Comparison of ENCODE assay signal across 16 mouse cellular contexts in genomic region chr2:164522280-164522679, GRCm38 (mm10). TPM values are rescaled to one million over a fixed set of nuclear protein-coding genes. Genes with fewer than 3 reads are reported as not detected.
DNase-seq lines count a peak whose midpoint lies in the region; ATAC-seq and TF ChIP-seq lines count a peak whose summit lies in the region.
"Had no signal": no experiment of that assay in that cellular context is flagged by ENCODE, and none has a peak within 500 bp of the region (broad histone marks: within the 10 kb centered on the region; RNA-seq: fewer than 3 reads in every experiment).

No protein-coding gene starts in this region.

- in situ Hi-C loops in CH12.LX (cut with MboI; ENCODE audit: low pct_ligation_motif_present, low pct_unique_long_range_greater_than_20kb, low sequenced_read_pairs), result no loop called here

- no peaks in the 10 kb centered on the region for H3K4me1 ChIP-seq in lung, adult 2 months (ENCODE audit: control insufficient read depth, insufficient read depth, low read length)
- peaks cover 2 to 25% of the 10 kb centered on the region in 2 experiments for H3K4me1 ChIP-seq in CH12.LX (ENCODE audit: control insufficient read depth in 1 of 2, insufficient read depth in 2 of 2)
- peaks cover 19% of the 10 kb centered on the region for H3K4me1 ChIP-seq in embryonic facial prominence, embryonic 15.5 days
- H3K4me1 ChIP-seq in small intestine, adult 2 months (ENCODE audit: control insufficient read depth, insufficient read depth, insufficient read length, low read length), result peaks cover 8% of the 10 kb centered on the region; the same call in 1 of the 2 replicates

- 19% methylated on average over 8 of the region's 8 CpGs for WGBS in lung, adult 2 months
- 7% methylated on average over 8 of the region's 8 CpGs for WGBS in embryonic facial prominence, embryonic 15.5 days
- WGBS in small intestine, adult 2 months, result 23% methylated on average over 8 of the region's 8 CpGs

- no peak overlapping the region for H3K4me3 ChIP-seq in lung, adult 2 months (replicated peaks; ENCODE audit: extremely low read depth, low read depth, low read length)
- H3K4me3 ChIP-seq in CH12.LX (replicated peaks in 1 of 3; ENCODE audit: low read depth in 2 of 3, low read length in 2 of 3, poor library complexity in 1 of 3), result peak overlapping the region in 1 of 3 experiments; percentile 8
- H3K4me3 ChIP-seq in embryonic facial prominence, embryonic 15.5 days (replicated peaks), result peak overlapping the region; percentile 11; the same call in 1 of the 2 replicates
- H3K4me3 ChIP-seq in small intestine, adult 2 months (ENCODE audit: low read depth, low read length), result peak overlapping the region; percentile 40
- H3K4me3 ChIP-seq: forebrain, embryonic 12.5 days had no signal

- TF ChIP-seq POLR2A in lung, adult 2 months (IDR thresholded peaks at IDR 0.05; ENCODE audit: borderline replicate concordance, extremely low read depth, low read depth, low read length), result peak; percentile 11; the same call in 1 of the 2 replicates
- TF ChIP-seq POLR2A in CH12.LX (IDR thresholded peaks at IDR 0.05; ENCODE audit: low read depth, low read length), result no peak; the same call in 1 of the 2 replicates
- TF ChIP-seq POLR2A in small intestine, adult 2 months (IDR thresholded peaks at IDR 0.05; ENCODE audit: low read depth, low read length), result no peak

- H3K27ac ChIP-seq in CH12.LX (ENCODE audit: insufficient read depth, low read depth), result peak overlapping the region; percentile 71
- peak overlapping the region; percentile 71 for H3K27ac ChIP-seq in embryonic facial prominence, embryonic 15.5 days (replicated peaks)
- peak overlapping the region; percentile 99 for H3K27ac ChIP-seq in small intestine, adult 2 months (ENCODE audit: insufficient read depth, low read depth, low read length)
- H3K27ac ChIP-seq: forebrain, embryonic 12.5 days had no signal

- TF ChIP-seq EP300 in CH12.LX (IDR thresholded peaks at IDR 0.05; ENCODE audit: low read length), result no peak

- H3K36me3 ChIP-seq in CH12.LX (replicated peaks in 1 of 2; ENCODE audit: control insufficient read depth in 1 of 2, insufficient read depth in 1 of 2, low read length in 1 of 2), result no peaks in the 10 kb centered on the region
- H3K36me3 ChIP-seq in embryonic facial prominence, embryonic 15.5 days, result no peaks in the 10 kb centered on the region
- peaks cover 13% of the 10 kb centered on the region for H3K36me3 ChIP-seq in small intestine, adult 2 months (ENCODE audit: control insufficient read depth, insufficient read depth, low read length)
- H3K36me3 ChIP-seq: forebrain, embryonic 12.5 days had no signal

- peaks cover 30% of the 10 kb centered on the region for H3K9me3 ChIP-seq in CH12.LX (replicated peaks; ENCODE audit: low read length)
- 0 out of 2 replicates have a peak, but pooled peaks cover 4% of the 10 kb centered on the region for H3K9me3 ChIP-seq in embryonic facial prominence, embryonic 15.5 days (replicated peaks)

- H3K27me3 ChIP-seq in CH12.LX (replicated peaks), result peaks cover 13% of the 10 kb centered on the region
- H3K27me3 ChIP-seq in embryonic facial prominence, embryonic 15.5 days, result no peaks in the 10 kb centered on the region
- no peaks in the 10 kb centered on the region; the same call in 1 of the 2 replicates for H3K27me3 ChIP-seq in small intestine, adult 2 months (ENCODE audit: control insufficient read depth, insufficient read depth, low read length)
- H3K27me3 ChIP-seq: forebrain, embryonic 12.5 days had no signal

- H3K4me2 ChIP-seq in CH12.LX (ENCODE audit: insufficient read depth, low read depth, poor library complexity, severe bottlenecking), result peak overlapping the region; percentile 64
- H3K4me2 ChIP-seq in embryonic facial prominence, embryonic 15.5 days (replicated peaks), result peak overlapping the region; percentile 35
- H3K4me2 ChIP-seq: forebrain, embryonic 12.5 days had no signal

- TF ChIP-seq RAD21 in CH12.LX (IDR thresholded peaks at IDR 0.05; ENCODE audit: low read depth, low read length), result no peak

- no peaks in the 10 kb centered on the region for H3K79me2 ChIP-seq in CH12.LX (replicated peaks; ENCODE audit: control insufficient read depth, extremely low read depth, insufficient read depth, poor library complexity, severe bottlenecking)

- dilution Hi-C loops in CH12.LX (cut with MboI; ENCODE audit: extremely low pct_ligation_motif_present, extremely low pct_unique_long_range_greater_than_20kb, low sequenced_read_pairs), result no loop called here

- H3K9ac ChIP-seq in CH12.LX (ENCODE audit: insufficient read depth, low read depth), result peak overlapping the region; percentile 27; the same call in 1 of the 2 replicates
- H3K9ac ChIP-seq in embryonic facial prominence, embryonic 15.5 days, result no peak overlapping the region
- H3K9ac ChIP-seq: forebrain, embryonic 12.5 days had no signal

- no peak for TF ChIP-seq CTCF in lung, adult 2 months (IDR thresholded peaks at IDR 0.05; ENCODE audit: insufficient read depth, low read length)
- no peak for TF ChIP-seq CTCF in CH12.LX (conservative IDR thresholded peaks at IDR 0.05 in 1 of 2, IDR thresholded peaks at IDR 0.05 in 1 of 2; ENCODE audit: low read depth in 2 of 2, low read length in 2 of 2)
- TF ChIP-seq CTCF in small intestine, adult 2 months (IDR thresholded peaks at IDR 0.05; ENCODE audit: extremely low read depth, insufficient read length, insufficient replicate concordance, low read depth, low read length), result no peak

- intact Hi-C loops in left cerebral cortex, postnatal 14 days (cut with DNase I), result no loop called here

- DNase-seq in lung, adult 2 months, result peak; percentile 22
- no peak for DNase-seq in lung, postnatal 4 days
- peak; percentile 69 for DNase-seq in CH12.LX (ENCODE audit: extremely low read depth)
- no peak for DNase-seq in left cerebral cortex, postnatal 14 days (ENCODE audit: low spot score in 2 of 2)
- DNase-seq in frontal cortex, postnatal 10 days (ENCODE audit: low spot score in 2 of 2), result no peak
- no peak for DNase-seq in kidney, adult 18-20 months
- DNase-seq: adrenal gland, postnatal 14 days; cerebellum, postnatal 25 days; gastrocnemius, postnatal 36 days; kidney, postnatal 4 days had no signal

- ATAC-seq in embryonic facial prominence, embryonic 15.5 days (ENCODE audit: insufficient number of reproducible peaks, low FRiP score, low TSS enrichment, low read depth), result peak; percentile 75

TF ChIP-seq in CH12.LX, 34 proteins besides CTCF, POLR2A, EP300 and RAD21:
- no peak for TF ChIP-seq GABPA (IDR thresholded peaks at IDR 0.05; ENCODE audit: insufficient replicate concordance, low read depth, low read length)
- no peak for TF ChIP-seq MAFK (IDR thresholded peaks at IDR 0.05; ENCODE audit: insufficient replicate concordance, low read length)
- no peak for TF ChIP-seq ZMIZ1 (IDR thresholded peaks at IDR 0.05; ENCODE audit: low read depth, low read length)
- TF ChIP-seq CHD1 (IDR thresholded peaks at IDR 0.05; ENCODE audit: low read depth, low read length), result 0 out of 2 replicates have a peak, but pooled peaks have one; percentile 19
- TF ChIP-seq BHLHE40 (IDR thresholded peaks at IDR 0.05; ENCODE audit: low read depth, low read length), result no peak
- 0 out of 2 replicates have a peak, but pooled peaks have one; percentile 16 for TF ChIP-seq MXI1 (IDR thresholded peaks at IDR 0.05; ENCODE audit: low read depth, low read length)

RNA-seq across cellular contexts. Expression of gene Pigt, which starts 25.0 kb away (rescaled TPM):
- polyA plus RNA-seq in lung, adult 2 months (2012; rRNA removed), result 93.8 and 104 TPM in 2 replicates
- total RNA-seq in CH12.LX (2012; rRNA removed) (36.8 and 39.2 TPM in 2 replicates), CH12.LX (2014; rRNA removed) (12.4 and 14.0 TPM in 2 replicates)
- polyA plus RNA-seq in CH12.LX (2012; ENCODE audit: insufficient read length, low read depth), result 66.2 and 91.8 TPM in 2 replicates
- 63.0 and 70.5 TPM in 2 replicates for polyA plus RNA-seq in embryonic facial prominence, embryonic 15.5 days (2015; fragmentation: Nextera tagmentation; extraction: Ambion mirVana)
- polyA plus RNA-seq in small intestine, adult 2 months (2012; rRNA removed), result 117 and 171 TPM in 2 replicates
- total RNA-seq in left cerebral cortex, postnatal 14 days (2021), result 100 to 1,000 TPM; 115 to 122 TPM

RNA-seq across cellular contexts. Expression of gene Dbndd2, which starts 36.4 kb away (rescaled TPM):
- polyA plus RNA-seq in lung, adult 2 months (2012; rRNA removed), result 52.6 and 72.9 TPM in 2 replicates
- total RNA-seq in CH12.LX (2012; rRNA removed), result 1.6 and 5.7 TPM in 2 replicates
- total RNA-seq in CH12.LX (2014; rRNA removed), result 0.61 TPM in 1 of 2 replicates, not detected in the other
- 0.31 and 0.53 TPM in 2 replicates for polyA plus RNA-seq in CH12.LX (2012; ENCODE audit: insufficient read length, low read depth)
- 8.4 and 10.3 TPM in 2 replicates for polyA plus RNA-seq in embryonic facial prominence, embryonic 15.5 days (2015; fragmentation: Nextera tagmentation; extraction: Ambion mirVana)
- 38.4 and 61.6 TPM in 2 replicates for polyA plus RNA-seq in small intestine, adult 2 months (2012; rRNA removed)
- total RNA-seq in left cerebral cortex, postnatal 14 days (2021), result 100 to 1,000 TPM; 112 to 116 TPM

RNA-seq across cellular contexts. Expression of gene Wfdc2, which starts 39.9 kb away (rescaled TPM):
- polyA plus RNA-seq in lung, adult 2 months (2012; rRNA removed), result 1,286 and 1,630 TPM in 2 replicates
- total RNA-seq in CH12.LX (2012; rRNA removed) (not detected in 2 replicates), CH12.LX (2014; rRNA removed) (not detected in 2 replicates)
- polyA plus RNA-seq in CH12.LX (2012; ENCODE audit: insufficient read length, low read depth), result not detected in 2 replicates
- 47.5 and 73.4 TPM in 2 replicates for polyA plus RNA-seq in embryonic facial prominence, embryonic 15.5 days (2015; fragmentation: Nextera tagmentation; extraction: Ambion mirVana)
- 3.2 and 40.1 TPM in 2 replicates for polyA plus RNA-seq in small intestine, adult 2 months (2012; rRNA removed)
- 1 to 10 TPM; 1.0 to 1.6 TPM for total RNA-seq in left cerebral cortex, postnatal 14 days (2021)

RNA-seq across cellular contexts. Expression of gene Trp53tg5, which starts 48.8 kb away (rescaled TPM):
- not detected in 2 replicates for polyA plus RNA-seq in lung, adult 2 months (2012; rRNA removed)
- not detected in 2 replicates for total RNA-seq in CH12.LX (2012; rRNA removed)
- not detected in 2 replicates for total RNA-seq in CH12.LX (2014; rRNA removed)
- polyA plus RNA-seq in CH12.LX (2012; ENCODE audit: insufficient read length, low read depth), result not detected in 2 replicates
- polyA plus RNA-seq in embryonic facial prominence, embryonic 15.5 days (2015; fragmentation: Nextera tagmentation; extraction: Ambion mirVana), result not detected in 2 replicates
- not detected in 2 replicates for polyA plus RNA-seq in small intestine, adult 2 months (2012; rRNA removed)
- not detected for total RNA-seq in left cerebral cortex, postnatal 14 days (2021)
- total RNA-seq: adrenal gland, postnatal 14 days; gastrocnemius, postnatal 36 days had no signal
- polyA plus RNA-seq: forebrain, embryonic 12.5 days; hindbrain, embryonic 11.5 days; limb, embryonic 11.5 days; midbrain, embryonic 14.5 days had no signal

RNA-seq across cellular contexts. Expression of gene Spint3, which starts 51.0 kb away (rescaled TPM):
- polyA plus RNA-seq in lung, adult 2 months (2012; rRNA removed), result not detected in 2 replicates
- not detected in 2 replicates for total RNA-seq in CH12.LX (2012; rRNA removed)
- not detected in 2 replicates for total RNA-seq in CH12.LX (2014; rRNA removed)
- polyA plus RNA-seq in CH12.LX (2012; ENCODE audit: insufficient read length, low read depth), result not detected in 2 replicates
- not detected in 2 replicates for polyA plus RNA-seq in embryonic facial prominence, embryonic 15.5 days (2015; fragmentation: Nextera tagmentation; extraction: Ambion mirVana)
- polyA plus RNA-seq in small intestine, adult 2 months (2012; rRNA removed), result not detected in 2 replicates
- total RNA-seq in left cerebral cortex, postnatal 14 days (2021), result not detected
- total RNA-seq: adrenal gland, postnatal 14 days; gastrocnemius, postnatal 36 days had no signal
- polyA plus RNA-seq: forebrain, embryonic 12.5 days; hindbrain, embryonic 11.5 days; limb, embryonic 11.5 days; midbrain, embryonic 14.5 days had no signal

Comparison
In these comparisons a context has a peak if more than half of its experiments do, and no peak if none do; other contexts are left out.
1. DNase-seq: peak in lung, adult 2 months (single experiment) and CH12.LX (single experiment); none in lung, postnatal 4 days (0 of 2), left cerebral cortex, postnatal 14 days (0 of 2), frontal cortex, postnatal 10 days (0 of 2) and kidney, adult 18-20 months (single experiment).
2. Peak in every context shown above with its lines, with median percentiles within 50 percentile points of each other: H3K27ac ChIP-seq.